Mouse (Mus musculus): Measurements from ENCODE around the gene Gm20498. TPM values are rescaled to one million over a fixed set of nuclear protein-coding genes. Genes with fewer than 3 reads are reported as not detected.
A peak's percentile ranks its signal among the peaks of the same experiment; 100 is the strongest.

The Gm20498 gene
- polyA plus RNA-seq, 1 experiment from 2014 or later, result 15.4 TPM

GRCm38 (mm10) chr12:81331937-81332874 lies 200.5 kb downstream of the Gm20498 start:
- Histone ChIP-seq H3K9me3 (replicated peaks) (no peaks in the 10 kb centered on the region), H3K4me2 (peak overlapping the region; percentile 62), H3K4me1 (no peaks in the 10 kb centered on the region), H3K27me3 (replicated peaks) (peaks cover 66% of the 10 kb centered on the region), H3K4me3 (peak overlapping the region; percentile 44), H3K27ac (no peak overlapping the region), H3K36me3 (no peaks in the 10 kb centered on the region), H3K9ac (no peak overlapping the region)
- ATAC-seq, result no peak
- WGBS (ENCODE audit: insufficient replicate concordance), result 4% methylated on average over 43 of the region's 54 CpGs

- ATAC-seq, result no peak
- H3K36me3 ChIP-seq, result no peaks in the 10 kb centered on the region
- no peaks in the 10 kb centered on the region for H3K4me1 ChIP-seq
- no peaks in the 10 kb centered on the region for H3K9me3 ChIP-seq (replicated peaks)
- H3K9ac ChIP-seq, result no peak overlapping the region
- WGBS (ENCODE audit: insufficient replicate concordance), result 29% methylated on average over 5 of the region's 5 CpGs
- no peak overlapping the region for H3K27ac ChIP-seq
- H3K4me3 ChIP-seq, result no peak overlapping the region
- H3K27me3 ChIP-seq (replicated peaks), result peaks cover 62% of the 10 kb centered on the region
- no peak overlapping the region for H3K4me2 ChIP-seq
Observed at GRCm38 (mm10) chr12:81331046-81331638, 201.6 kb downstream of the Gm20498 start.

- Histone ChIP-seq H3K27ac (no peak overlapping the region), H3K4me2 (no peak overlapping the region), H3K9ac (no peak overlapping the region), H3K4me3 (no peak overlapping the region), H3K4me1 (no peaks in the 10 kb centered on the region), H3K27me3 (replicated peaks) (peaks cover 9% of the 10 kb centered on the region), H3K9me3 (replicated peaks) (no peaks in the 10 kb centered on the region), H3K36me3 (no peaks in the 10 kb centered on the region)
- no peak for ATAC-seq
- 69% methylated on average over 3 of the region's 3 CpGs for WGBS (ENCODE audit: insufficient replicate concordance)
Observed at GRCm38 (mm10) chr12:81324991-81325390, 207.7 kb downstream of the Gm20498 start.

GRCm38 (mm10) chr12:81324116-81324515 lies 208.6 kb downstream of the Gm20498 start:
- Histone ChIP-seq H3K9ac (no peak overlapping the region), H3K9me3 (replicated peaks) (no peaks in the 10 kb centered on the region), H3K4me2 (no peak overlapping the region), H3K4me3 (no peak overlapping the region), H3K27me3 (replicated peaks) (0 out of 2 replicates have a peak, but pooled peaks cover under 1% of the 10 kb centered on the region), H3K36me3 (no peaks in the 10 kb centered on the region), H3K4me1 (no peaks in the 10 kb centered on the region), H3K27ac (no peak overlapping the region)
- ATAC-seq, result no peak
- WGBS (ENCODE audit: insufficient replicate concordance), result 76% methylated on average over 3 of the region's 3 CpGs

- Histone ChIP-seq H3K4me1 (no peaks in the 10 kb centered on the region), H3K27me3 (replicated peaks) (no peaks in the 10 kb centered on the region), H3K4me3 (no peak overlapping the region), H3K27ac (no peak overlapping the region), H3K4me2 (no peak overlapping the region), H3K36me3 (no peaks in the 10 kb centered on the region), H3K9ac (no peak overlapping the region), H3K9me3 (replicated peaks) (no peaks in the 10 kb centered on the region)
- no peak for ATAC-seq
- WGBS (ENCODE audit: insufficient replicate concordance), result 88% methylated on average over 1 of the region's 1 CpGs
Observed at GRCm38 (mm10) chr12:81321021-81321420, 211.7 kb downstream of the Gm20498 start.

GRCm38 (mm10) chr12:81317811-81318210 lies 214.9 kb downstream of the Gm20498 start:
- 29% methylated on average over 2 of the region's 2 CpGs for WGBS (ENCODE audit: insufficient replicate concordance)
- H3K9ac ChIP-seq, result no peak overlapping the region

GRCm38 (mm10) chr12:81315953-81316352 lies 216.8 kb downstream of the Gm20498 start:
- H3K36me3 ChIP-seq, result no peaks in the 10 kb centered on the region
- no peaks in the 10 kb centered on the region for H3K4me1 ChIP-seq
- H3K4me3 ChIP-seq, result no peak overlapping the region
- H3K9me3 ChIP-seq (replicated peaks), result no peaks in the 10 kb centered on the region
- 76% methylated on average over 5 of the region's 5 CpGs for WGBS (ENCODE audit: insufficient replicate concordance)
- no peak overlapping the region for H3K9ac ChIP-seq
- no peak for ATAC-seq
- no peaks in the 10 kb centered on the region for H3K27me3 ChIP-seq (replicated peaks)
- H3K4me2 ChIP-seq, result no peak overlapping the region
- no peak overlapping the region for H3K27ac ChIP-seq

More at GRCm38 (mm10) chr12:81317811-81318210, 214.9 kb downstream of the Gm20498 start:
- no peak overlapping the region for H3K27ac ChIP-seq
- H3K27me3 ChIP-seq (replicated peaks), result no peaks in the 10 kb centered on the region
- H3K9me3 ChIP-seq (replicated peaks), result no peaks in the 10 kb centered on the region
- H3K4me1 ChIP-seq, result no peaks in the 10 kb centered on the region
- no peak overlapping the region for H3K4me2 ChIP-seq
- no peak overlapping the region for H3K4me3 ChIP-seq
- no peak for ATAC-seq
- no peaks in the 10 kb centered on the region for H3K36me3 ChIP-seq

Other genes starting within 250 kb of the Gm20498 start
- 0.02 and 0.05 TPM in 2 replicates for gene Slc8a3, start 199.7 kb downstream of the Gm20498 start, polyA plus RNA-seq (2016; fragmentation: Nextera tagmentation; extraction: Ambion mirVana)
- 0.08 and 0.16 TPM in 2 replicates for gene Gm4787, start 153.4 kb downstream of the Gm20498 start, polyA plus RNA-seq (2016; fragmentation: Nextera tagmentation; extraction: Ambion mirVana)
- 0.31 and 0.36 TPM in 2 replicates for gene Adam4, start 111.0 kb downstream of the Gm20498 start, polyA plus RNA-seq (2016; fragmentation: Nextera tagmentation; extraction: Ambion mirVana)
- 78.4 and 86.0 TPM in 2 replicates for gene Cox16, start 47.8 kb downstream of the Gm20498 start, polyA plus RNA-seq (2016; fragmentation: Nextera tagmentation; extraction: Ambion mirVana)
- 18.8 and 22.5 TPM in 2 replicates for gene Synj2bp, start within 50 bp of the Gm20498 start, polyA plus RNA-seq (2016; fragmentation: Nextera tagmentation; extraction: Ambion mirVana)
- 0.06 and 0.14 TPM in 2 replicates for gene Adam21, start 35.6 kb upstream of the Gm20498 start, polyA plus RNA-seq (2016; fragmentation: Nextera tagmentation; extraction: Ambion mirVana)
- gene Med6, start 62.1 kb upstream of the Gm20498 start, polyA plus RNA-seq (2016; fragmentation: Nextera tagmentation; extraction: Ambion mirVana), result 45.9 and 48.1 TPM in 2 replicates
- gene Ttc9, start 98.3 kb upstream of the Gm20498 start, polyA plus RNA-seq (2016; fragmentation: Nextera tagmentation; extraction: Ambion mirVana), result 0.12 and 0.33 TPM in 2 replicates
- 0.12 and 0.15 TPM in 2 replicates for gene Map3k9, start 248.3 kb upstream of the Gm20498 start, polyA plus RNA-seq (2016; fragmentation: Nextera tagmentation; extraction: Ambion mirVana)